Mouse (Mus musculus) megakaryocyte, embryonic 14.5 days (primary cell): ENCODE results near the gene 1810010D01Rik. TPM values are rescaled to one million over a fixed set of nuclear protein-coding genes. Genes with fewer than 3 reads are reported as not detected.

Experiments used
- H3K27me3 ChIP-seq: replicated peaks from 2 replicates; pipeline ENCODE3; 2012; ENCODE audit warnings: inconsistent platforms
- H3K36me3 ChIP-seq: replicated peaks from 2 replicates; pipeline ENCODE3; 2012; ENCODE audit warnings: low read length, inconsistent platforms, mixed read lengths
- H3K4me1 ChIP-seq: 2 replicates; pipeline ENCODE4 v1.6.1; 2012; ENCODE audit warnings: inconsistent platforms
- H3K4me3 ChIP-seq: replicated peaks from 2 replicates; pipeline ENCODE3; 2012; ENCODE audit warnings: moderate library complexity, mild to moderate bottlenecking, inconsistent platforms
- H3K9me3 ChIP-seq: 2 replicates; pipeline ENCODE4 v1.6.1; 2012; ENCODE audit warnings: inconsistent platforms
- FLI1 ChIP-seq: IDR thresholded peaks from 2 replicates; pipeline ENCODE4 v1.6.1; 2012; ENCODE audit warnings: low read length, inconsistent platforms, mixed read lengths
- GATA1 ChIP-seq: IDR thresholded peaks from 3 replicates; pipeline ENCODE4 v1.6.1; 2012; ENCODE audit warnings: mixed read lengths, low read length, inconsistent platforms, borderline replicate concordance
- polyA plus RNA-seq: library from polyadenylated mRNA; stranded (reverse); fragments of >175 nt; gene quantifications from 2 replicates; pipeline ENCODE4 v1.2.3, GENCODE M21; 2012; ENCODE audit warnings: low replicate concordance; ENCODE audit not compliant: insufficient read depth

1810010D01Rik gene
- polyA plus RNA-seq, 1 experiment: 1.3 TPM

DNA sequence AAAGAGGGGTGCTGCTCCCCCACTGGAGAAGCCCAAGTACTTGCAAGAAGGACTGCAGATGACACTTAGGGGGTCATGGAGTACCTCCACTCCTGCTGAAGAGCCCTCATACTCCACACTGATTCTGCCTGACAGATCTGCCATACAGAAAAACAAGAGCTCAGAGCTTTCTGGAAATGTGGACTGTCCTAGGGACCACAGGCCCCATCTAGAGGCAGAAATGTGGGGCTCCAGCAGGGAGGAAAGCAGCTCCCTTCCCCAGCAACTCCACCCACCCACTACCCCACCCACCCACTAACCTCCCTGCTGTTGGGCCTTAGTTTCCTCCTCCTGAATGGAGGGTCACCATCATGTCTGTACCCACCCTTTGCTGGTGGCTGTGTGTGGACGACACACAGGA, 8.7 kb upstream of the 1810010D01Rik start:
- peaks cover 79% of the 10 kb centered on the region for H3K27me3 ChIP-seq
- peaks cover 48% of the 10 kb centered on the region for H3K4me1 ChIP-seq
- H3K36me3 ChIP-seq: no peaks in the 10 kb centered on the region
- TF ChIP-seq GATA1 (no peak), FLI1 (no peak)
- H3K9me3 ChIP-seq: peaks cover 8% of the 10 kb centered on the region; the same call in 1 of the 2 replicates
- no peak overlapping the region for H3K4me3 ChIP-seq

DNA sequence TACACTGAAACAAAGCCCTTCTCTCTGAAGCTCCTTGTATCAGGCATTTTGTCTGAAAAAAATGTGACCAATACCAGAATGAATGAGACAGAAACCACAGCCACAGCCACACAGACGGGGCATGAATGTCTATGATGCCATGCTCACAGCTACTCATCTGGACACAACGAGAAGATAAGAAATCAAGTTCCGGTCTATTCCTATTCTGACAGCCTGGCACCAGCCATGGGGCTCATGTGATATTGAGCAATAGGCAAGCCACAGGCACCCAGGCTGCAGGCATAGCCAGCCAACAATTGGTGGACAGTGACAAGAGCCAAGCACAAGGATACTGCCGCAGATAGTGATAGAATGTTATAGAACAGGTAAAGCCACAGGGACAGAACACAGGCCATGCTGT, 7.6 kb upstream of the 1810010D01Rik start:
- H3K9me3 ChIP-seq: 0 out of 2 replicates have a peak, but pooled peaks cover 3% of the 10 kb centered on the region
- no peak for TF ChIP-seq GATA1
- TF ChIP-seq FLI1: no peak
- H3K4me3 ChIP-seq: no peak overlapping the region
- H3K27me3 ChIP-seq: peaks cover 77% of the 10 kb centered on the region
- peaks cover 53% of the 10 kb centered on the region for H3K4me1 ChIP-seq
- no peaks in the 10 kb centered on the region for H3K36me3 ChIP-seq

DNA sequence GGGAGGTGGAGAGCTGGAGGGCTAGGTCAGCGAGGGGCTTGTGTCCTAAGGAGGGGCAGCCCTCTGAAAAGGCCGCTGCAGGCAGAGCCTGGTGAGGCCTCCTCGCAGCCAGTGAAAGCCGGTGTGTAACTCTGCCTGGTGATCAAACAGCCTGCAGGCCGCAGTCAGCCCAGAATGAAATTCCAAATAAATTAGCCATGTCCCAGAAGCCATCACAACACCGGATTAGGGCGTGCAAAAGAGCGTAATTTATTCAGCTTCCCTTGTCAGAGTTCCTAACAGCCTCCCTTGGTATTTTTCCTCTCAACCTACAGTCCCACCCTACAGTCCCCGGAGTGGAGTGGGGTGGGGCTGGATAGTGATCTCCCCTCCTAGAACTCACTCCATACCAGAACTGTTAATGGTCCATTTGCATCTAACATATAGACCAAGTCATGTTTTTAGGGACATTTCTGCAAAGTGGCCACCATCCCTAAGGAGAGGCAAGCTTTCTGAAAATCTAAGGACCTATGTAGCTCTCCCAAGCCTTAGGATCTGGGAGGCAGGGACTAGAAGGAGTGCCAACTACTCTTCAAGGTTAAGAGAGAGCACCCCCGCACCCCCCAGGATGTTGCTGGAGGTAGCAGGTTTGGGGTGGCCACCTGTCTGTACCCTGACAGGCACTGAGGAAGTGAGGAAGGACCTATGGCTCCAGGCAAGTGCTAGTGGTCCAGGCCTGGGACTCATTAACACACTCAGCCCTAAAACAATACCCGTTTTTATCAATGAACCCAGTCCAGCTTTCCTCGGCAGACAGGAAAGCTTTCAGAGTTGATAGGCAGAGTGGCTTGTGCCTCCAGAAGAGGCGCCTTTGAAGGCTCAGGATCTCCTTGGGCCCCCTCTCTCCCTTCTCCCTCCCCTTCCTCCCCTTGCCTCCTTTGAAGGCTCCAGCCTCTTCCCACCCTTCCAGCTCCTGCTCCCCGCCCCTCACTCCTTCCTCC, 4.1 kb upstream of the 1810010D01Rik start:
- Histone ChIP-seq H3K36me3 (no peaks in the 10 kb centered on the region), H3K4me1 (peaks cover 66% of the 10 kb centered on the region), H3K4me3 (no peak overlapping the region), H3K9me3 (no peaks in the 10 kb centered on the region), H3K27me3 (peaks cover 75% of the 10 kb centered on the region)
- no peak for TF ChIP-seq GATA1
- no peak for TF ChIP-seq FLI1

DNA sequence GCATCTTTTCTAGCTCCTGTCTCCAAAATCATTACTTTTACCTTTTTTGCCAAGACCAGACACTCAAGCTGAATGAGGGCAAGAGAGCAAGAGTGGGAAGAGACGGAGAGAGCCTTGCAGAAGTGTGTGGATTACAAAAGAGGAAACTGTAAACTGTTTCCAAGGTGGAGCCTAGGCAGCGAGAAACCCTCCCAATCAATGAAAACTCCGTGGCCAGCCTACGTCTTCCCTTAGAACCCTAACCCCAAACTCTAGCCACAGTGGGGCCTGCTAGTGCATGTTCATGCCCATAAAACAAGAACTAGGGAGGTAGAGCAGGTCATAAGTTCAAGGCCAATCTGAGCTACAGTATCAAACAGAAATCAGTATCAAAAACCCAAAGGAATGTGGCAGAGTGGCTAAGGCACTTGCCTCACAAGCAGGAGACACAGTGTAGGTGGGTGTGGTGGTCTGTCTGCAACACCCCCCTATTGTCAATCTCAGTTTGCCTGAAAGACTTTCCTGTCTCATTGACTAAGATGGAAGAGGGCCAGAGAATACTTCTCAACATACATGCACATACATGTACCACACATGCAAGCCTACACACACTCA, 2.7 kb upstream of the 1810010D01Rik start:
- H3K9me3 ChIP-seq: no peaks in the 10 kb centered on the region
- H3K4me1 ChIP-seq: peaks cover 69% of the 10 kb centered on the region
- H3K36me3 ChIP-seq: no peaks in the 10 kb centered on the region
- peaks cover 78% of the 10 kb centered on the region for H3K27me3 ChIP-seq
- H3K4me3 ChIP-seq: no peak overlapping the region
- TF ChIP-seq FLI1: no peak

DNA sequence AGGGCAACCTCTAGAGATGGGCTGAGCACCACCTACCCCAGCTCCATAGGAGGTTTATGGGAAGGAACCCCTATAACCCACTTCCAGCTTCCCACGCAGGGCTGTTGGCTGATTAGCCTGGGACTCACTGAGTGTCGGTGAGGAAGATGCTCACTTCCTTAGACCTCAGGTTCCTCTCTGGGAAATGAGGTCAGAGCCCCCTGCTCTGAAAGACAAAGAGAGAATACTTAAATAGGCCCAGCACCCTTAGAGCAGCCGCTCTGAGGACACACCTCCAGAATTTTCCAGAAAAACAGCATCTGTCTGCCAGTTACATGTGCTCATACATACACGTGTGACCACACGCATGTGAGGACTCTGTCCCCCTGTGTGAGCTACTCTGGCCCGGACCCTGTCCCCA, 1.1 kb downstream of the 1810010D01Rik start:
- Histone ChIP-seq H3K4me3 (no peak overlapping the region), H3K27me3 (peaks cover 79% of the 10 kb centered on the region), H3K36me3 (no peaks in the 10 kb centered on the region), H3K9me3 (peaks cover 7% of the 10 kb centered on the region), H3K4me1 (peaks cover 35% of the 10 kb centered on the region)
- no peak for TF ChIP-seq GATA1
- TF ChIP-seq FLI1: no peak

DNA sequence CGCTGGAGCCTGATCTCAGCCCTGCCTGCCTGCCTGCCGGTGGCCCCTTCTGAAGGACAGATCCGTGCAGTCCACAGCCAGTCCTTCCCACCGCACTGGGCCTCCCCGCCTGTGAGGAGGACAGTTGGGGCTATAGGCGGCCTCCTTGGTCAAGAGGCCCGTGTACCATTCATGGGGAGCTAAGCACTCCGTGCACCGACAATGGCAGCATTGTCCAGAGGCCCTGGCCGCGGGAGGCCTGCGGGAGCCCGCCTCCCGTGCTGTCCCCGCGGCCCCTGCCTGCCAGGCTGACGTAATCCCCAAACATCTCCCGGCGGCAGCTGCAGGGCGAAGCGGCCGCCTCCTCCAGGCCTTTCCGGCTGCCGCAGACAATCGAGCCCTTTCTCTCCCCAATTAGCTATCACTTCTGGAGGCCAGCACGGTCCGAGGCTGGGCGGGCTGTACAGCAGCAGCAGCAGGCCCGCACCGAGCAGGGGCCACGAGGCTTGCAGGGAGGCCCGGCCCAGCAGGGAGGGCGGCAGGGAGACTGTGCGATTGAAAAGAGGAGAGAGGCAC, 1.8 kb downstream of the 1810010D01Rik start:
- TF ChIP-seq GATA1 (no peak), FLI1 (no peak)

DNA sequence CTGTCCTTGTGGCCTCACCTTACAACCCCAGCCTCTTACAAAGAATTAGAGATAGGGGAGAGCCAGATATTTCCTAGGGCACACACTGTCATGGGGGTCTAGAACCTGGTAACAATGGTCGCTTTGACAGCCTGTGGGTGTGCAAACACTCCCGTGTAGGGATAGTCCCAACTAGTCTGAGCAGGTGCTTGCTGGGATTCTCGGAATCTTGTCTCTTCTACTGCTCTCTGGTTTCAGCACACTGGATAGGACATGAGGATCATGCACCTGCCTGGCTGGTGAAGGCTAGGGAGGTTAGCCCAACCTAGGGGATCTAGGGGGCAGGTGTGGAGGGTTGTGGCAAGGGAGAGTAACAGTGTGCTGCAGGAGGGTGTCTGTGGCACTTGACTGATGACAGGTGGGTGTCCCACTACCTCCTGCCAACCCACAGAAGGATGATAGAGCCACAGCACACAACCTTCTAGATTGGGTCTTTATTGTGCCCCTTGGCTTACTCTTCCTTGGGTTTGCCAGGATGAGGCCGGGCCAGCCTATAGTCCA, 2.5 kb downstream of the 1810010D01Rik start:
- Histone ChIP-seq H3K27me3 (peaks cover 78% of the 10 kb centered on the region), H3K9me3 (peaks cover 15% of the 10 kb centered on the region), H3K36me3 (no peaks in the 10 kb centered on the region), H3K4me3 (no peak overlapping the region), H3K4me1 (peaks cover 25% of the 10 kb centered on the region)
- TF ChIP-seq FLI1: no peak
- TF ChIP-seq GATA1: no peak

More for the DNA sequence above, 1.8 kb downstream of the 1810010D01Rik start:
- Histone ChIP-seq H3K36me3 (no peaks in the 10 kb centered on the region), H3K27me3 (peaks cover 82% of the 10 kb centered on the region), H3K4me3 (peak overlapping the region; percentile 2), H3K4me1 (peaks cover 31% of the 10 kb centered on the region), H3K9me3 (peaks cover 14% of the 10 kb centered on the region)

DNA sequence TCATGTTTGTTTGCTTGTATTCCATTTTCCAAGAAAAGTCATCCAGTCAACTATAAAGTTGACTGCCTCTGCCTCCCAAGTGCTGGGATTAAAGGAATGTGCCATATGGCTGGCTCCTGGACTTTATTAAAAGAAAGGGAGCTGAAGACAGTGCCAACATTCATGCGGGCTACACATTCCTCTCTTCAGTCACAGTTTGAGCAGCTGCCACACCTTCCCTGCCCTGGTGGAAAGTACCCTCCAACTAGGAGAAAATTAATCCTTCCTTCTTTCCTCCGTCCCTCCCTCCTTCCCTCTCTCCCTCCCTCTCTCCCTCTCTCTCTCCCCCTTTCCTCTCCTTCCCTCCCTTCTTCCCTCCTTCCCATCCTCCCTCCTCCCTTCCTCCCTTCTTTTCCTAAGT, 8.2 kb downstream of the 1810010D01Rik start:
- H3K4me1 ChIP-seq: peaks cover 37% of the 10 kb centered on the region
- TF ChIP-seq FLI1 (no peak), GATA1 (no peak)
- H3K36me3 ChIP-seq: no peaks in the 10 kb centered on the region
- peaks cover 15% of the 10 kb centered on the region for H3K9me3 ChIP-seq
- H3K4me3 ChIP-seq: no peak overlapping the region
- peaks cover 85% of the 10 kb centered on the region for H3K27me3 ChIP-seq

DNA sequence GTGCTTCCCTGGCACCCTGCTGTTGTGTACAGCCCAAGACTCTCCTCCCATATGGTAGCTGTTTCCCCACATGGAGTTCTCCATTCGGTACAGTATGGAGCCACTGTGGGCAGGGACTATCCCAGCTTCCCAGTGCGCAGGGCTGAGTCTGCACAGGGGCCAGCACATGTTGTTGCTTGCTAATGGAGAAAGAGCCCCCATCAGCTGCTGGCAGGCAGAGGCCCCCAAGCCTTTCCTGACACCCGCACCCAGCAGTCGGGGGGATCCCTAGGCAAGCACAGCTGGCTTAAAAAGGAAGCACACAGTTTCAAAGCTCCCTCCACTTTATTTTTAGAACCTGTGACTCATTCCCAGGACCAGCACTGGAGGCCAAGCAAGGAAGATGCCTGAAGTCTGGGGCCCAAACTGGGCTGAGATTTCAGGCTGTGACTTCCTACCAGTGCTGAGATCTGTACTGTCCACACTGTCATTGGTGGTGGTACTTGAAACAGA, 9.7 kb downstream of the 1810010D01Rik start:
- Histone ChIP-seq H3K9me3 (peaks cover 15% of the 10 kb centered on the region), H3K36me3 (no peaks in the 10 kb centered on the region), H3K4me3 (no peak overlapping the region), H3K4me1 (peaks cover 52% of the 10 kb centered on the region), H3K27me3 (peaks cover 84% of the 10 kb centered on the region)
- TF ChIP-seq GATA1: no peak
- no peak for TF ChIP-seq FLI1
